ENCODE assay signal across 12 mouse cellular contexts in the genomic region with DNA sequence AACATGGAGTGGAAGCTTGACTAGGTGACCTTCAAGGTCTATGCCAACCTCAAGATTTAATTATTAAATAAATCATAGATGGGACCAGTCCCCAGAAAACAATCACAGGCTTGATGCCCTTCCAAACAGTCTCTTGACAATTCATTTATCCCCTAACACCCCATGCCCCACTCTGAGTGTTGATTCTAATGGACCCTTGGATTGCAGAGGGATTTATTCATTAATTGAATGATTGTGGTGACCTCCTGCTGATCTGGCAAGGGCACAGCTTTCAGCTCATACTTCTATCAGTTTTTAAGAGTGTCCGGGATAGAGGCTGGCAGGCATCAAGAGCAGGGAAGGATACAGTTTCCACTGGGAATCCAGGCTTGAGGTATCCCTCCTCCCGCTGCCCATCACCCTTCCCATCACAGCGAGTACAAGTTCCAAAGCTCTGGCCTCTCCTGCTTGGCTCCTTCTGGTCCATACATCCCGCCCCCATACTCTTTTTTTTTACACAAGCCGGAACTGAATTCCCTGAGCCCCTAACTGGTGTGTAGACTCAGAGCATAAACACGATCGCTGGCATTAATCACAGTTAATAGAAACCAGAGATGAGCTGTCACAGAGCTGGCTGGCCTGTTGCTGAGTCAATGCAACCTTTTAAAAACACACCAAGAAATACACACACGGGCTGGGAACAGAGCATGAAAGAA.
DNase-seq lines count a peak whose midpoint lies in the region; ATAC-seq lines count a peak whose summit lies in the region.
"Had no signal": no experiment of that assay in that cellular context is flagged by ENCODE, and none has a peak within 500 bp of the region (broad histone marks: within the 10 kb centered on the region; RNA-seq: fewer than 3 reads in every experiment).

No protein-coding gene starts in this region.

- no peaks in the 10 kb centered on the region; a peak in 1 of 4 replicates for H3K4me1 ChIP-seq in heart, embryonic 14.5 days (ENCODE audit: control insufficient read depth in 2 of 2, insufficient read depth in 2 of 2, low read length in 2 of 2)
- peaks cover 5% of the 10 kb centered on the region; the same call in 1 of the 2 replicates for H3K4me1 ChIP-seq in heart, embryonic 10.5 days
- H3K4me1 ChIP-seq in limb, embryonic 12.5 days (replicated peaks), result peaks cover 18% of the 10 kb centered on the region

- H3K4me2 ChIP-seq in heart, embryonic 14.5 days (ENCODE audit: low read length), result 0 out of 2 replicates have a peak overlapping the region, but pooled peaks have one; percentile 9
- H3K4me2 ChIP-seq in limb, embryonic 12.5 days, result peak overlapping the region; percentile 41
- H3K4me2 ChIP-seq: midbrain, embryonic 12.5 days had no signal

- 38% methylated on average over 8 of the region's 8 CpGs for WGBS in heart, embryonic 14.5 days
- 39% methylated on average over 8 of the region's 8 CpGs for WGBS in heart, embryonic 10.5 days
- WGBS in limb, embryonic 12.5 days, result 14% methylated on average over 8 of the region's 8 CpGs

- no peak for ATAC-seq in heart, embryonic 14.5 days (ENCODE audit: insufficient number of reproducible peaks, insufficient read depth, low FRiP score, low read depth)
- peak; percentile 66 for ATAC-seq in limb, embryonic 12.5 days (ENCODE audit: insufficient number of reproducible peaks, insufficient read depth, low FRiP score, low TSS enrichment, low read depth)
- no peak for ATAC-seq in erythroid progenitor cell, adult 5-6 weeks (replicated peaks; ENCODE audit: low FRiP score, poor library complexity, severe bottlenecking)

- no peak overlapping the region for H3K4me3 ChIP-seq in heart, embryonic 14.5 days (ENCODE audit: control insufficient read depth in 1 of 2, insufficient read depth in 1 of 2, low read depth in 1 of 2, low read length in 2 of 2)
- H3K4me3 ChIP-seq in heart, embryonic 10.5 days, result no peak overlapping the region
- H3K4me3 ChIP-seq in limb, embryonic 12.5 days (replicated peaks), result no peak overlapping the region
- H3K4me3 ChIP-seq: midbrain, embryonic 12.5 days had no signal

- no peaks in the 10 kb centered on the region for H3K9me3 ChIP-seq in heart, embryonic 14.5 days (ENCODE audit: control insufficient read depth, low read length)
- no peaks in the 10 kb centered on the region for H3K9me3 ChIP-seq in heart, embryonic 10.5 days
- H3K9me3 ChIP-seq in limb, embryonic 12.5 days, result no peaks in the 10 kb centered on the region
- H3K9me3 ChIP-seq: midbrain, embryonic 12.5 days had no signal

- no peak for DNase-seq in heart, embryonic 10.5 days (ENCODE audit: low spot score)
- peak; percentile 49 for DNase-seq in MN1 (ENCODE audit: low spot score)
- DNase-seq in embryo, embryonic 11.5 days (ENCODE audit: low read depth, low spot score), result peak; percentile 64
- DNase-seq in thymus, postnatal 14 days, result no peak
- DNase-seq in urinary bladder, postnatal 10 days (ENCODE audit: low spot score), result no peak
- DNase-seq: cerebellum, adult 18-20 months; kidney, adult 2 months; left cerebral cortex, postnatal 4 days had no signal

- no peak overlapping the region for H3K9ac ChIP-seq in heart, embryonic 14.5 days (ENCODE audit: low read length)
- no peak overlapping the region for H3K9ac ChIP-seq in limb, embryonic 12.5 days (replicated peaks)
- H3K9ac ChIP-seq: midbrain, embryonic 12.5 days had no signal

- no peak overlapping the region; a peak in 1 of 4 replicates for H3K27ac ChIP-seq in heart, embryonic 14.5 days (replicated peaks in 1 of 2; ENCODE audit: control insufficient read depth in 1 of 2, insufficient read depth in 1 of 2, low read depth in 2 of 2, low read length in 2 of 2)
- no peak overlapping the region for H3K27ac ChIP-seq in heart, embryonic 10.5 days
- H3K27ac ChIP-seq in limb, embryonic 12.5 days, result peak overlapping the region; percentile 47
- H3K27ac ChIP-seq: midbrain, embryonic 12.5 days had no signal

- H3K27me3 ChIP-seq in heart, embryonic 14.5 days (ENCODE audit: control insufficient read depth, insufficient read depth, low read length), result no peaks in the 10 kb centered on the region
- H3K27me3 ChIP-seq in heart, embryonic 10.5 days (ENCODE audit: insufficient read depth, poor library complexity, severe bottlenecking), result no peaks in the 10 kb centered on the region
- no peaks in the 10 kb centered on the region for H3K27me3 ChIP-seq in limb, embryonic 12.5 days
- H3K27me3 ChIP-seq: midbrain, embryonic 12.5 days had no signal

- no peaks in the 10 kb centered on the region for H3K36me3 ChIP-seq in heart, embryonic 14.5 days (ENCODE audit: control insufficient read depth, insufficient read depth, low read length)
- H3K36me3 ChIP-seq in heart, embryonic 10.5 days, result no peaks in the 10 kb centered on the region
- H3K36me3 ChIP-seq in limb, embryonic 12.5 days, result no peaks in the 10 kb centered on the region
- H3K36me3 ChIP-seq: midbrain, embryonic 12.5 days had no signal

Comparison
In these comparisons a context has a peak if more than half of its experiments do, and no peak if none do; other contexts are left out.
1. DNase-seq: peak in MN1 (single experiment) and embryo, embryonic 11.5 days (single experiment); none in heart, embryonic 10.5 days (single experiment), thymus, postnatal 14 days (single experiment) and urinary bladder, postnatal 10 days (single experiment).